Mouse (Mus musculus) urinary bladder, postnatal 36 days (tissue): Measurements from ENCODE around the gene Stac2.

Source experiments
- DNase-seq, 2 experiments: peaks; one replicate each; pipeline ENCODE4 v3.0.0; 2022; ENCODE audit warnings: low spot score in 2 of 2, mixed read lengths in 1 of 2

Gene Stac2

DNA sequence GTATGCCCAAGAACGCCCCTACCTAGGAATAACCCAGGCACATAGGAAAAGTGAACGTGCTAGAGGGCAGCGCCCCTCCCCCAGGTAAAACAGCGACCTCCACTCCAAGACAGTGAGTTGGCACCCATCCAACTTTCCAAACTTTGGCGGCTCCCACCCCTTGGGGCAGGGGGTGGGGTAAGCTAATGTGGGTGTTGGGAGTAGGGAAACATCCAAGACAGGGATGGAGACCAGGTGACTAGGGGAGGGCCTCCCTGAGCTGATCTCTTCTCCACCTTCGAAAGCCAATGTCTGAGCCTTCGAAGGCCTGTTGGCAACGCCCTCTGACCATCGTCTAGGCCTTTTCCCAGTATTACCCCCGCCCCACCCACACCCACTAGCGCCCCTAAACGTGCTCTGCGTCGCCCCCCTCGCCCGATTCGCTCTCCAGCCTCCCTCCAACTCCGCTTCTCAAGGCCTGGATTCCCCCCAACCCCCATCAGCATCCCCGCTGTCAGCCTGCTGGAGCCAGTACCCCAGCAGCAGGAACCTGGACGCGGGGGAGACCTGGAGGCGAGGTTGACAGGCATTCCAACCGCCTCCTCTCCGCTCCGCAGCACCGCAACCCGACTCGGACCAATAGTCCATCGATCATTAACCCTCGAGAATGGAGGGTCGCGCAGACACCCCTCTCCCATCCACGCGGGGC is 31.6 kb downstream of the Stac2 start:
- DNase-seq = no peak

DNA sequence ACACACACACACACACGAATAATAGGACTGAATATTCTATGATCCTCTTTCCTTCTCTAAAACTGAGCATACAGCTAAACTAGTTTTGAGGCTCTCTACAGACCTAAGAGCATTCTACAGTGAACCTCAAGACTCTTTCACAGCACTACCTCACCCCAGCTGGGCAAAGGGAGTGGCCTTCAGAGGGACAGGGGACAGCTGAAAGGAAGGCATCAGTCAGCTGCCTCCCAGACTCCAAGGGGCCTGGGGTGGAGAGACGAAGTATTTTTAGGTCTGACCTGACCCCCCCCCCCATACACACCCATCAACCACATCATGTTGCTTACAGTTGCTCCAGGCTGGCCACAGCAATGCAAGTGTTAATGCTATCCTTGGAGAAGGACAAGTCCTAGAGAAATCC is 32.1 kb downstream of the Stac2 start:
- DNase-seq = no peak

DNA sequence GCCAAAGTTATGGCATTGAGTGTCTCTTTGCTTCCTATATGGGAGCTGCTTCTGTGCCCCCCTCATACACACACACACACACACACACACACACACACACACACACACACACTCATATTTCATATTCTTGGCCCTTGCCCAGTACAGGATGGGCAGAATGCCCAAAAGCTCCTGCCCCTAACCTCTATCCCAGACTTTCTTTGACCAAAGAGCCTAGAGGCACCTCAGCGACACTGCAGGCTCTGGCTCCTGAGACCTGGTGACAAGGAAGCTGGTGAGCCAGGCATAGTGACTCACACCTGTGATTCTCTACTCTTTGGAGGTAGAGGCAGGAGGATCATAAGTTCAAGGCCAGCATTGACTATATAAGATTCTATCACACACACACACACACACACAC is 32.6 kb downstream of the Stac2 start:
- DNase-seq = no peak

DNA sequence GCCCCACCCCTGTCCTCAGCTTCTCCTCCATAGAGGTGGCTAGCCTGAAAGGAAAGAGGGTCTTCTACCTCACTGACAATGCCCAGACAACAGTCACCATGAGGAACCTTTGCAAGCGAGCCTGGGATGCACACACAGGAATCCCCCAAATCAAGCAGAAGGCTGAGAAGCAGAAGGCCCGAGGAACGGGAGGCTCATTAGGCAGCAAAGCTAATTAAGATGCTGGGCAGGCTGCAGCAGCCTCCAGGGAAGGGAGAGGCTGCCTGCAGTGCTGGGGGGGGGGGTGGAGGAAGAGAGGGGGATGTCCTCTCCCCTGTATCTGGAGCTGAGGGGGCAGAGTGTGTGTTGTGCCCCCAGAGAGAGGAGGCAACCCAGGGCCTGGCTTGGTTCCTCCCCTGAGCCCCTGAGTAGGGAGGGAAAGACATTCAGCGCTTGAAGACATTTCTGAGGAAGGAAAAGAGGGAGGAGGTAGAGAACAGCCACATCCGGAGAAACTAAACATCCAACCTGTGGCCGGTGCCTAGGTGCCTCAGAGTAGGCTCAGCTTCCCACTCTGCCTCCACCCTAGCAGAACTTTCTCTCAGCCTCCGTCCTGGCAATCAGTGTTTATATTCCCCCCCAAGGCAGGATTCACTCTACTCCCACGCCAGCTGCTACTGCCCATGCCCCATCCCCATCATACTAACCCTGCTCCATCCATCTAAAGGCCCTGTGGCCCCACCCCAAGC is 33.2 kb downstream of the Stac2 start:
- no peak for DNase-seq

DNA sequence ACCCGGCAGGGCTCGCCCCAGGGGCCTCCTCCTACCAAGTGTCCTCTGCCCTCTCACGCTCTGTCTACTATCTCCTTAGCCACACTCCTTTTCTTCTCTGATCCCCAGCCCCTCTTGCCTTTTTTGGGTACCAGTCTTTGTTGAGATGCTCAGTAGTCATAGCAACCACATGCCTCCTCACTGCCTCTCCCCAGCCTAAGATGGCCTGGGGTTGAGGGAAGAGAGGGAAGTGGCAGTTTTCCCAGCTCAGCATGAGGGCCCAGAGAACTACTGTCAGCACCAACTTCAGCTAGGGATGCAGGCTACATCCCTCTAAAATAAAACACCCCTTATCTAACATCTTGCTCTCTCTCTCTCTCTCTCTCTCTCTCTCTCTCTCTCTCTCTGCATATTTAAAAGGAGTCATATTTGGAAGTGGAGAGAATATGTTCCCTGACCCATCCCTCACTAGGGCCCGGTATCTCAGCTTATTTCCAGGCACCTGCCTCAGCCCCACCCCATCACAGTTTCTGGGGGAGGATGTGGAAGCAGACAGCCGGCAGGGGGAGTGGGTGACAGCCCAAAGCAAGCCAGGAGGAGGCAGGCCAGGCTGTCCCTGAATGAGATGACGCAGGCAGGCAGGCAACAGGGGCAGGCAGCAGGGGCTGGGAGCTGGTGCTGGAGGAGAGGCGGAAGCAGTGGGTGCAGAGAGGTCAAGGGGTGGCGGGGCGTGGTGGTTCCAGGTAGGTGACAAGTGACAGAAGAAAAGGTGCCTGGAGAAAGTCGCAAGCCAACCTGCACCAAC is 34.2 kb downstream of the Stac2 start:
- DNase-seq = no peak

DNA sequence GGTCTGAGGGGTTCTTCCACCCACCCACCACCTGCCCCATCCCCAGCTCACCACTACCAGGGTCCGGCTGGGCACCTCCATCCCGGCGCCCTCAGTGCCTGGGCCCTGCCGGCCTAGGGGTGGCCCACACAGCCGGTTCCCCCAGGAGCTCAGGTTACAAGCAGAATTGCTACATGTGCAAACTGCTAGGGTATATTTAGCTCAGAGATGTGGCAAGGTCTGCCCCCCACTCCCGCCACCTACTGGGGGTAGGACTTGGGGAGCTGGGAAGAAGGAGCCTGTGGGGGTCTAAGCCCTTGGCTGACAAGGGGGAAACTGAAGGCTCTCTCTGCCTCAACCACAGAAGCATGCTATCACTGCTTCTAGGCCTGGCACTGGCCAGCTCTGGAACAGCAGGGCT is 35.0 kb downstream of the Stac2 start:
- DNase-seq = no peak

DNA sequence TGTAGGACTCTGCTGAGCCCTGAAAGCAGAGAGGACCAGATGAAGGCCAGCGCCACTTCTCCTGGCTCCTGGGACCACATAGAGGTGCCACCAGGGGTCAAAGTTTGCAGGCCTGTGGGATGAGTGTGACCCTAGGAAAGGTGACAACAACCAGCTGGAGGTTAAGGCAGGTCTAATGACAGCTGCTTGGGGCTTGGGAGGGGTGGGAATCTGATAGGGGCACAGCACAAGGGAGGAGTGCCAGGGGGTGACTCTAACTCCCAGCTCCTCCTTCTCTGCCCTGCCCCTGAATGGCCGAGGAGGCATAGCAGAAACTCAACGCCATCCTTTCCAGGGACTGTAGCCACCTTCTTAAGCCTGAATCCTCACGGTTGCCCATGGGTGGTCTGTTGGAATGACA is 36.4 kb downstream of the Stac2 start:
- no peak for DNase-seq

DNA sequence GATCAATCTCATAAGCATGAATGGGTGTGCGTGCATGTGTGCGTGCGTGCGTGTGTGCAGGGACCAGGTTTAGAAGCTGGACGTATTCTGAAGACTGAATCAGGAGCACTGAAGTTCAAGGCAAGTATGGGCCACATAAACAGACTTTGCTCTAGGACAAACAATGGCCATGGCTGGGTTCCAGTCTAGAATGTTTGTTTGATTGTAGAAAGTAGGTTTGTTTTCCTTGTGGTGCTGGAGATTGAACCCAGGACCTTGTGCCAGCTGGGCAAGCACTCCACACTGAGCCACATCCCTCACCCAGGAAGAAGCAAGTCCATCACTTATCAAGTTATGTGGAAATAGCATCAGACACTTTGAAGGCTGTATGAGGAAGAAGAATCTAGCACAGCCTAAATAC is 37.1 kb downstream of the Stac2 start:
- no peak for DNase-seq

DNA sequence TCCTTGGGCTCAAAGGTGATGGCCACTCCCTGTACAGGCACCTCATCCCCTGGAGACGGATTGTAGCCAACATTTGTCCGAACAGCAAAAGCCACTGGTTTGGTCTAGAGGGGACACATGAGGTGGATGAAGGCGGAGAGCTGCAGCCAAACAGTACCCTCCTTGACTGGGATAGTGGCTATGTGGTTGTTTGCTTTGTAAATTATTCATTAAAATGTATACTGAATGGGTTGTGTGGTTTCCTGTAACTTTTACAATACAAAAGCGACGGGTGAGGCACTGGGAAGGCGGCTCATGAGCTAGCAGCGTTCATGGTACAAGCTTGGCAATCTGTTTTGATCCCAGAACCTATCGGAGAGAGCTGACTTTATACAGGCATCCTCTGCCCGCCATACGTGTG is 40.4 kb downstream of the Stac2 start:
- no peak for DNase-seq

DNA sequence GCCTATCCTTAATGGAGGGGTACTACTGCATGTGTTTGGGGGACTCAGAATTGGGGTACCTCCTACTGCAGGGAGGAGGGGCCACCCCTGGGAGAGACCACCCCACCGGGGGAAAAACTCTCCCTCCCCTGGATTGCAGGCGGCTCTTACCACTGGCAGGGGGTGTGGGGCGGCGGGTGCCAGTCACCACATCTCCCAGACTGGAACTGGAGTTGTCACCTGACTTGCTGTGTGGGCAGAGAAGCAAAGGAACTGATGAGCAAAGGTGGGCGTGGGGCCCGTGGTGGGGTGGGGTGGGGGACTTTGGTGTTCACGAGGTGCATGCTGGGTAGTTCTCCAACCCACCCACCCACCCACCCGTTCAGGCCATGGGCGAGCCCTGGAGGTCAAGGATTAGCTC is 41.5 kb downstream of the Stac2 start:
- DNase-seq = no peak

DNA sequence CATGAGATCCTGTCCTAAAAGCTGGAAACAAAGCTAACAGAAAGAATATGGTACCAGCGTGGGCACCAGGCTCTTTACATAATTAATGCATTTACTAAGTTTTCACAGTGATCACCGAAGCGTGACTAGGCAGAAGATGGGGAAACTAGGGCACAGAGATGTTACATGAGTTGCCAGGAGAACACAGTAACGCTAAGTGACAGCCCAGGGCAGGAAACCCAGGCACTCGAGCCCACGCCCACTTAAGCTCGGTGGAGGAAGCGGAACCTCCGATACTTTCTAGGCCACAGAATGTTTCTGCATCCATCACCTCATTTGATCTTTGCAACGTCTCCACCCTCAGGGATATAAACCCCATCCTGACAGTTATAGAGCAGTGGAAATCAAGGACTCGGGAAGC is 45.2 kb downstream of the Stac2 start:
- DNase-seq = no peak

DNA sequence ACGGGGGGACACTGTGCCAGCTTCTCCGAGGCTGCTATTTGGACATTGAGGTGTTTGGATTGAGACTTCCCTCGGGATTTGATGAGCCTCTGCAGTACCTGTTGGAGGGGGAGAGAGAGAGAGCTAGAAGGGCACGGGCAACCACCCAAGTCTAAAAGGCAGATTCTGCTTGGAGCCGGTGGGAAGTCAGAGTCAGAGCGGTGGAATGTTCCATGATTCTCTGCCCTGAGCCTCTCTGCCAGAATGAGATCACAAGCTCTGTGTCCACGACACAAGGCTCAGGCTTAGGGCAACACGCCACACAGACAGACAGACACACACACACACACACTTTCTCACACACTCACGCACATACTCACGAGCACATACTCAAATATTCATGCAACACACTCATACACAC is 47.6 kb downstream of the Stac2 start:
- peak in 1 of 2 experiments; percentile 45 for DNase-seq

DNA sequence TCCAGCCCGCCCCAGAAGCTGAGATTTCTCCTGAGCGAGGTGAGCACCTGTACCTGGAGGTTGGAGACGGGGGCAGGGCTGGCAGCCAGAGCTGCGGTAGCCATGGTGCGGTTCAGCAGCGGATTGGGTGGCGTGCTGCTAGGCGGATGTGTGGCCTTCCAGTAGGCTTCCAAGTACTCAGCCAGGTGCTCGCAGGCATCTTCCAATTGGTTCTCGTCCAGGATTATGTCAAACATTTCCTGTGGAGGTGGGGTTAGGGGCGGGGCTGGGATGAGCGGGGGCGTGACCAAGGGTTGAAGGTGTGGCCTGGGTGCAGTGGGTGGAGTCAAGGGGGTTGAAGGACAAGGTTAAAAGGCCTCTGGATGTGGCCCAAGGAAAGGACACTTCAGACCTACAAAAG is 48.2 kb downstream of the Stac2 start:
- DNase-seq = no peak

DNA sequence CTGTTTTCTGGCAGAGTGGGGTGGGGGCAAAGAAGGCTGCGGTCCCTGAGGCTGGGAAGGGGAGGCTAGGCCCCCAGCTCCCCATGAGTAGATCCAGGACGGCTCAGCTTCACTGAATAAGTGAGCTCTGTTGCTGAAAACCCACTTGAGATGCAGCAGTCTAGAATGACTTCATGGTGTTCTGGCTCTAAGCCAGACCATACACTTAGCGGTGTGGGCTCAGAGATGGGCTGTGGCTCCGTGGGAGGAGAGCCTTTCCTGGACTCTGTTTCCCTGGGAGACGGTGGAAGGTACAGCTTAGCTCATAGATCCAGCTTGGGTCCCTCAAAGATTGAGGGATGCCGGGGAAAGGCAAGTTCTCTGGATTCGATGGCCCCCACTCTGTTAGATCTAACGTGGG is 49.1 kb downstream of the Stac2 start:
- no peak for DNase-seq

DNA sequence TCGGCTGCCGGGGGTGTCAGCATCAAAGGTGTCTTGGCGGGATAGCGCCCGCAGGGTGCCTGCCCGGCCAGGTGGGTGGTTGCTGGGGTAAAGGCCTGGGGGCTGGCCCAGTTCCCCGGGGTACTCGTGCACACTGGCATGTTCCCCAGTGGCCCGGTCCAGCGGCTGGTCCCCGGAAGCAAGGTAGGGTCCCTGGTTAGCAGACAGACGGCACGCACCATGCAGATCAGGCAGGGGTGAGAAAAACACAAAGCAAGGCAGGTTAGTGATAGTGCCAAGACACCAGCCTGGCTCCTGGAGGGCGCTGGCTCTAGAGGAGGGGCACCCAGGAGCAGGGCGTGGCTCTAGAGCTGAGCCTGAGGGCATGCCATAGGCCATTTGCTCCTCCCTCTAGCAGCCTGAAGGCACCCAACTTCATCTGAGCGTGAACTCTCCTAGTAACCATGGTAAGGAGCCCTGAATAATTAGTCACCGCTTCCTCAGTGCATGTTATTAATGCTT is 50.0 kb downstream of the Stac2 start:
- no peak for DNase-seq

DNA sequence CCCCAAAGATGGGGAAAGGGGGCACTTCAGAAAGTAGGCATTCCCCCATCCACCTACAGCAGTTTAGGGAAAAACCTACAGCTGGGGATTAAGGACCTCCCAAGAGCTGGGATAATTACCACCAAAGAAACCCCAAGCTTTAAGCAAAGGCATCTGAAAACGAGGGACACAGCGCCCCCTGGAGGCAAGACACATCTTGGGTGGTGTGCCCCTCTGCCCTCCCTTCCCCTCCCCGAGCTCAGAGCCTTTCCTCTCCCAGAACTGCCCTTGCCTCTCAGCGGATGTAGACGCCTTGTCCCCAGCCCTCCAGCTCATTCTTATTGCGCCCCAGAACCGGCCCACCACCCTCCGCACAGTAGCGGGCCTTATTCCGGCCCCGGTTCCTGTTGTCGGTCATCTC is 50.6 kb downstream of the Stac2 start:
- peak in 1 of 2 experiments; percentile 61 for DNase-seq

DNA sequence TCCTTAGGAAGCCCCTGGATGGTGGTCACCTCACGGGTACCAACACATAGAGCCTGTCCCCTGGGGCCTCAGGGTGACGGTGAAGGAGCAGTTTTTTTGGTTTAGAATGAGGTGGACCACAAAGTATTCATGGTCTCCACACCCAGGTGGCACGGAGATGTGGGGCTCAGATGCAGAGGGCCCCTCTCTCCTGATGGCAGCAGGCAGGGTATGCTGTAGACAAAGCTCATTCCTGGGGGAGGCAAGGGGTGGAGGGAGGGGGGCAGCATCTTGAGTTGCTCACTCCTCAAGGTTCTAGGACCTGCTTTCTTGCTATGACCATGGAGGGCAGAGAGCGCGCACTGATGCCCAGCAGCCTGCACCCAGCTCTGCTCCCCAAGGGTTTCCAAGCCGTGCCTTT is 51.3 kb downstream of the Stac2 start:
- no peak for DNase-seq

DNA sequence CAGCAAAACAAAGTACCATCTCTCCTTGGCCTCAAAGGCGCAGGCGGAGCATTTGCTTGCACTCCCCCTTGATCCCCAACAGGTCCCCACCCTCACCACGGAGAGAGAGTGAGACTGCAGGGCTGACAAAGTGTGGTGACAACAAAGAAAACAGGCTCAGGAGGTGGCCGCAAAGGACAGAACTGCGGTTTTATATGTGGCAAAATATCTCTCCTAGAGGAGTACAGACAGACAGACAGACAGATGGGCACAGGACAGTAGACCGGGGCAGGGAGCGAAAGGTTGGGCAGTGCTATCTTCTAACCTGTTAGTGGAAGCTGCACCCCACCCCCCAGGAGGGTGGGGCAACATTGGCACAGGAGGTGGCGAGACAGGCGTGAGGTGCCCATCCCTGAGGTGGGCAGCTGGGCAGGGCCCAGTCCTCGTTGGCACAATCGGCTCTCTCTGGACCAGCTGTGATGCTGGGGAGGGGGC is 51.9 kb downstream of the Stac2 start:
- DNase-seq = no peak

DNA sequence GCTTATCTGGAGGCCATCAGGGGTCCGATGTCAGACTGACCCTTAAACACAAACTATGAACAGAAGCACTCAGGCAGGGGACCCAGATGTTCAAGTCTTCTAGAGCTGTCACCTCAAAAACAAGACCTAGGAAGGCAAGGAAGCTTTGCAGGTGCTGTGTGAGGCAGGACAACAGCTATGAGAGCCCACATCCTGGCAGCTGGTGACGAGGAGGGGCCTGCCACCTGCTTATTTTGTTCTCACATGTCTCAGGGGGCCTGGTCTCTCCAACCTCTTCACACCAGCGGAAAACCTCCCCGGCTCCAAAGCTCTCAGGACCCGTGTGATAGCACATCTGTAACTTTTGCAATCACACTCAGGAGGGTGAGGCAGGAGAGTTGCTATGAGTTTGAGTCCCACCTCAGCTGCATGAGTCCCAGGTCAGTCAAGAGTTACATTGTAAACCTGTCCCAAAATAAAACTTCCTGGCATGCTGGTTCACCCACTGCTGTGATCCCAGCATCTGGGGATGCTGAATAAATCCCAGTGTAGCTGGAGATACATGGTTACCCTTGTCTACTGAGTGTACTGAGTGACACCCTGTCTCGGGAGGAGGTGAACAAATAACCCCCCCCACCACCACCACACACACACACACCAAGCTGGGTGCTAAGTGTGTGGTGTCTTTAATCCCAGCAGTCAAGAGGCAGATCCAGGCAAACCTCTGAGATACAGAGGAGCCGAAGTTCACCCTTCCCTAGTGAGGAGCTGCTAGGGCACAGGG is 52.7 kb downstream of the Stac2 start:
- no peak for DNase-seq

DNA sequence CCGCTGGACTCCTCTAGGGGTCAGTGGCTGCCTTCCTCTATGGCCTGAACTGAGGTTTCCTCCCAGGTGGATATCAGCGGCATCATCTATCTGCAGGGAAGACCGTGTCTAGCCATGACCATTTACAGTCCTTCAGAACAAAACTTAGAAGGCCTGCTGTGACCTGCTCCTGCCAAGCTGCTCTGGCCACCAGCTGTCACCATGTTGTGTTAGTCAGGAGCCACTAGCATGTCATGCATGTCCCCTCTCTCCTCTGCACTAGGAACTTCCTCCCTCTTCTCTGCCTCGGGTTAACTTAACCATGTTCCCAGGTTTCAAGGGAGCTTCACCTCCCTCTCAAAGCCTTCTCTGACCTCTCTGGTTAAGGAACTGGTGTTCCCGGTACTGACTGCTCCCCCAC is 53.5 kb downstream of the Stac2 start:
- no peak for DNase-seq

DNA sequence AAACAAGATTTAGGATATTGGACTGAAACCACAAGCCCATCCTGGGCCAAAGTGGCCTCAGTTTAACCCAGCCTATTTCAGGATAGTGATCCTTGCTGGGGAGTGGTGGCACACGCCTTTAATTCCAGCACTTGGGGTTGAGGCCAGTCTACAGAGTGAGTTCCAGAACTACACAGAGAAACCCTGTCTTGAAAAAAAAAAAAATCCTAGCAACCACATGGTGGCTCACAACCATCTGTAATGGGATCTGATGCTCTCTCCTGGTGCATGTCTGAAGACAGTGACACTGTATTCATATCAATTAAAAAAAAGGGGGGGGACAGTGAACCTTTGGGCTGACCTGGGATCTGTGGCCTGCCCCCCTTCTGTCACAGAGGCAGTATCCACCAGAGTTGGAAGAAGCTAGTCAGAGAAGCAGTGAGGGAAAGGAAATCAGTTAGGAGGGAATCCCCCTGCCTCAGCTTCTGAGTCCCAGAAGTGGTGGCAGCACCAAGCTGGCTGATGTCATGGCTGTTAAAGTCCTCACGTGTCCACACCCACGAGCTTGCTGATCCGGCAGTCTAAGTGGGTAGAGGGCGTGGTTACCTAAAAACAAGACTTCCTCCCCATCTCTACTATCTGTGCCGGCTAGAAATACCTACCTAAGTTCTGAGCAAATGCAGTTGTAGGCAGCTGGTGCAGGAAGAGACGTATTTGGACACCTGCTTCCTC is 54.2 kb downstream of the Stac2 start:
- no peak for DNase-seq
